Mouse (Mus musculus) 3134 (cell line): ENCODE measurements around the gene Vmn1r167.
"Not testable (repeated sequence)": the region's sequence is repeated elsewhere in the genome, so short reads cannot be mapped to it uniquely, and the experiment has no call there.

Source experiments
- DNase-seq: peaks from one replicate; pipeline ENCODE4 v3.0.0-alpha.2; 2011; ENCODE audit warnings: low spot score; ENCODE audit not compliant: insufficient read length; ENCODE audit errors: extremely low read depth

Vmn1r167 gene

GRCm38 (mm10) chr7:23507106-23507505, at the start of gene Vmn1r167:
TSS of gene Vmn1r167 (minus strand) at chr7:23507206.
- DNase-seq = not testable (repeated sequence)

- not testable (repeated sequence) for DNase-seq
These were observed 32.4 kb upstream of the Vmn1r167 start, which contains the start of gene Vmn1r168 for GRCm38 (mm10) chr7:23539432-23539831. TSS of gene Vmn1r168 (plus strand) at chr7:23539732.

GRCm38 (mm10) chr7:23472886-23473285, 34.1 kb downstream of the Vmn1r167 start:
- DNase-seq = not testable (repeated sequence)

- not testable (repeated sequence) for DNase-seq
These were observed 36.2 kb downstream of the Vmn1r167 start for GRCm38 (mm10) chr7:23470832-23471231.

GRCm38 (mm10) chr7:23470201-23470600, 36.8 kb downstream of the Vmn1r167 start:
- DNase-seq = not testable (repeated sequence)
